Mouse (Mus musculus) forebrain, embryonic 11.5 days (tissue): Measurements from ENCODE around the gene Lrrc1. TPM values are rescaled to one million over a fixed set of nuclear protein-coding genes. Genes with fewer than 3 reads are reported as not detected.

Source experiments
- ATAC-seq: fragments of 200-750 bp; cut with Nextera tagmentation; replicated peaks from 2 replicates; pipeline ENCODE4 v1.8.0; 2017; ENCODE audit warnings: moderate TSS enrichment; ENCODE audit not compliant: low FRiP score
- DNase-seq: peaks from one replicate; pipeline ENCODE4 v3.0.0-alpha.2; 2017; ENCODE audit warnings: low spot score
- H3K27ac ChIP-seq: fragments of 300-500 bp; sonication (generic); 2 replicates; pipeline ENCODE4 v1.5.1; 2014; ENCODE audit warnings: low read depth, low read length
- H3K27me3 ChIP-seq: fragments of 300-500 bp; sonication (generic); 2 replicates; pipeline ENCODE4 v1.6.1; 2014; ENCODE audit warnings: mild to moderate bottlenecking, low read length, mixed read lengths; ENCODE audit not compliant: control insufficient read depth, insufficient read depth
- H3K36me3 ChIP-seq: fragments of 300-500 bp; sonication (generic); 2 replicates; pipeline ENCODE4 v1.6.1; 2014; ENCODE audit warnings: mild to moderate bottlenecking, low read length, moderate library complexity, mixed read lengths; ENCODE audit not compliant: control insufficient read depth, insufficient read depth
- H3K4me1 ChIP-seq: fragments of 300-500 bp; sonication (generic); replicated peaks from 2 replicates; pipeline ENCODE4 v1.6.1; 2014; ENCODE audit warnings: low read length, mixed read lengths; ENCODE audit not compliant: control insufficient read depth, insufficient read depth
- H3K4me2 ChIP-seq: fragments of 300-500 bp; sonication (generic); 2 replicates; pipeline ENCODE4 v1.6.1; 2014; ENCODE audit warnings: low read depth, mild to moderate bottlenecking, low read length, moderate library complexity, mixed read lengths; ENCODE audit not compliant: severe bottlenecking
- H3K4me3 ChIP-seq: fragments of 300-500 bp; sonication (generic); 2 replicates; pipeline ENCODE4 v1.5.1; 2014; ENCODE audit warnings: low read depth, low read length
- H3K9ac ChIP-seq: fragments of 300-500 bp; sonication (generic); 2 replicates; pipeline ENCODE4 v1.6.1; 2014; ENCODE audit warnings: low read length
- H3K9me3 ChIP-seq: fragments of 300-500 bp; sonication (generic); 2 replicates; pipeline ENCODE4 v1.6.1; 2016; ENCODE audit warnings: low read length, mixed read lengths; ENCODE audit not compliant: control insufficient read depth
- WGBS: fragments of 180-500 bp; shearing (Covaris S2); extraction: QIAGEN DNeasy Blood & Tissue Kit; methylation state at CpG from one replicate; pipeline ENCODE4 v1.1.7; 2014; 5-methylcytosine and 5-hydroxymethylcytosine counted together
- polyA plus RNA-seq: library from polyadenylated mRNA; unstranded; fragments of >200 nt; fragmentation: Nextera tagmentation; extraction: Ambion mirVana; gene quantifications from 2 replicates; pipeline ENCODE4 v1.2.1, GENCODE M21; 2014

The Lrrc1 gene
- polyA plus RNA-seq, 1 experiment from 2014 or later: 22.9 TPM

GRCm38 (mm10) chr9:77429230-77430015 is 115.2 kb downstream of the Lrrc1 start:
- Histone ChIP-seq H3K36me3 (no peaks in the 10 kb centered on the region), H3K4me3 (no peak overlapping the region), H3K4me2 (no peak overlapping the region), H3K9me3 (no peaks in the 10 kb centered on the region), H3K4me1 (peaks cover 8% of the 10 kb centered on the region), H3K27me3 (no peaks in the 10 kb centered on the region), H3K27ac (no peak overlapping the region), H3K9ac (no peak overlapping the region)
- ATAC-seq: no peak
- no peak for DNase-seq
- WGBS: 89% methylated on average over 11 of the region's 11 CpGs

- H3K9me3 ChIP-seq: no peaks in the 10 kb centered on the region
- ATAC-seq (no peak), DNase-seq (no peak)
- peaks cover 8% of the 10 kb centered on the region for H3K4me1 ChIP-seq
- no peaks in the 10 kb centered on the region for H3K27me3 ChIP-seq
- no peak overlapping the region for H3K9ac ChIP-seq
- H3K4me3 ChIP-seq: no peak overlapping the region
- no peak overlapping the region for H3K27ac ChIP-seq
- WGBS: 92% methylated on average over 8 of the region's 8 CpGs
- H3K36me3 ChIP-seq: no peaks in the 10 kb centered on the region
- H3K4me2 ChIP-seq: no peak overlapping the region
These were observed 115.9 kb downstream of the Lrrc1 start for GRCm38 (mm10) chr9:77428748-77429140.

- Histone ChIP-seq H3K36me3 (no peaks in the 10 kb centered on the region), H3K27me3 (no peaks in the 10 kb centered on the region), H3K9ac (no peak overlapping the region), H3K4me1 (peaks cover 8% of the 10 kb centered on the region), H3K9me3 (no peaks in the 10 kb centered on the region), H3K4me3 (no peak overlapping the region), H3K4me2 (peak overlapping the region; percentile 1; the same call in 1 of the 2 replicates), H3K27ac (no peak overlapping the region; the same call in 1 of the 2 replicates)
- DNase-seq: no peak
- peak; percentile 23; the same call in 1 of the 2 replicates for ATAC-seq
- 47% methylated on average over 14 of the region's 14 CpGs for WGBS
These were observed 116.4 kb downstream of the Lrrc1 start for GRCm38 (mm10) chr9:77428115-77428747.

GRCm38 (mm10) chr9:77427292-77428114 is 117.2 kb downstream of the Lrrc1 start:
- peaks cover 8% of the 10 kb centered on the region for H3K4me1 ChIP-seq
- H3K9ac ChIP-seq: no peak overlapping the region
- DNase-seq (peak; percentile 62), ATAC-seq (peak; percentile 82)
- H3K4me3 ChIP-seq: no peak overlapping the region
- H3K27ac ChIP-seq: no peak overlapping the region; the same call in 1 of the 2 replicates
- H3K4me2 ChIP-seq: peak overlapping the region; percentile 1; the same call in 1 of the 2 replicates
- no peaks in the 10 kb centered on the region for H3K9me3 ChIP-seq
- no peaks in the 10 kb centered on the region for H3K27me3 ChIP-seq
- no peaks in the 10 kb centered on the region for H3K36me3 ChIP-seq
- 44% methylated on average over 23 of the region's 23 CpGs for WGBS

GRCm38 (mm10) chr9:77426110-77426509 is 118.6 kb downstream of the Lrrc1 start:
- ATAC-seq (no peak), DNase-seq (no peak)
- Histone ChIP-seq H3K27me3 (no peaks in the 10 kb centered on the region), H3K4me1 (peaks cover 8% of the 10 kb centered on the region), H3K9ac (no peak overlapping the region), H3K36me3 (no peaks in the 10 kb centered on the region), H3K4me2 (no peak overlapping the region), H3K27ac (no peak overlapping the region), H3K9me3 (no peaks in the 10 kb centered on the region), H3K4me3 (no peak overlapping the region)
- 73% methylated on average over 14 of the region's 14 CpGs for WGBS

- H3K27me3 ChIP-seq: no peaks in the 10 kb centered on the region
- H3K4me2 ChIP-seq: no peak overlapping the region
- whole genome bisulfite sequencing: 94% methylated on average over 4 of the region's 4 CpGs
- peaks cover 8% of the 10 kb centered on the region for H3K4me1 ChIP-seq
- no peak for ATAC-seq
- no peak overlapping the region for H3K9ac ChIP-seq
- no peak overlapping the region for H3K27ac ChIP-seq
- DNase-seq: no peak
- H3K4me3 ChIP-seq: no peak overlapping the region
- no peaks in the 10 kb centered on the region for H3K36me3 ChIP-seq
- H3K9me3 ChIP-seq: no peaks in the 10 kb centered on the region
These were observed 119.1 kb downstream of the Lrrc1 start for GRCm38 (mm10) chr9:77425553-77425952.

GRCm38 (mm10) chr9:77420200-77420585 is 124.5 kb downstream of the Lrrc1 start:
- no peak for DNase-seq
- Histone ChIP-seq H3K36me3 (no peaks in the 10 kb centered on the region), H3K27ac (no peak overlapping the region), H3K4me2 (no peak overlapping the region), H3K9ac (no peak overlapping the region), H3K27me3 (no peaks in the 10 kb centered on the region), H3K4me1 (no peaks in the 10 kb centered on the region), H3K4me3 (no peak overlapping the region), H3K9me3 (no peaks in the 10 kb centered on the region)
- no peak for ATAC-seq
- 96% methylated on average over 4 of the region's 4 CpGs for WGBS

GRCm38 (mm10) chr9:77419501-77420199 is 125.0 kb downstream of the Lrrc1 start:
- H3K9ac ChIP-seq: no peak overlapping the region
- H3K27ac ChIP-seq: no peak overlapping the region
- no peaks in the 10 kb centered on the region for H3K4me1 ChIP-seq
- H3K27me3 ChIP-seq: no peaks in the 10 kb centered on the region
- no peaks in the 10 kb centered on the region for H3K36me3 ChIP-seq
- WGBS: 91% methylated on average over 9 of the region's 9 CpGs
- ATAC-seq: no peak
- H3K4me3 ChIP-seq: no peak overlapping the region
- no peaks in the 10 kb centered on the region for H3K9me3 ChIP-seq
- no peak for DNase-seq
- no peak overlapping the region for H3K4me2 ChIP-seq
